Mouse (Mus musculus): ENCODE measurements around the gene Mettl27. TPM values are rescaled to one million over a fixed set of nuclear protein-coding genes. Genes with fewer than 3 reads are reported as not detected.

Mettl27 gene
- total RNA-seq (2023) = 13.4 TPM

GRCm38 (mm10) chr5:134932179-134932902 is at the start of gene Mettl27:
Mettl27 (plus strand) TSS chr5:134932368.

DNA sequence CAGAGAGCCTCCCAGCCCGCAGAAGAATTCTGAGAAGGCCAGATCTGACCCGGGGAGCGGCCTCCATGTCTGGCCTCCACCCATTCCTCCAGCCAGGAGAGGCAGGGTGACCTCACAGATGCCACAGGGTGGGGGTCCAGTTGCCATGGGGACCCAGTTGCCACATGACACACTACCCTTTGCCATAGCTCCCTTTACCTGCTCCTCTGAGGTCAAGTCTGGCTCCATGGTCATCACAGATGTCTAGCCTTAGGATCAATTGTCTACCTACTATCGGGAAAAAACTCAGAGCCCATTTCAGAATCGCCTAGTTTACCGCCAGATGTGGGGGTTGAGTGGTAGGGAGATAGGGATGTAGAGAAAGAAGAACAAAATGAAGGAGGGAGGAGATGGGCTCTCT is 25.5 kb upstream of the Mettl27 start, which contains the start of gene Tmem270:
TSS of gene Tmem270 (minus strand) at position 101 of the 400 bp plus-strand sequence.

DNA sequence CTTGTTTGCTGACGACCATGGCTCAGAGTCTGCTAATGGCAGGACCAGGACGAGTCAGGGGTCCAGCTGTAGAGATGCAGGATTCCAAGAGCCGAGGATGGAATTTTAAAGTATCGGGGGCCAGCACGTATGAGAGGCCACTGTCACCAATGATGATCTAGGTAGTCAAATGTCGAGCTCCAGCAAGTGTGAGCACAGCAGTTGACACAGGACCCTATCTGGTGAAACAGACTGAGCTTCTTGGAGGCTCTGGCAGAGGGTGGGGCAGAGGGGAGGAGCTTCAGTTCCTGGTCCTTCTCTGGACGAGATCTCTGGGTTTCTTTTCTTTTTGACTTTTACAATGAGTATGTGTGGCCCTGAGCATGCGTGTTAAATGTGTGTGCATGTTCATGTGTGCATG is 16.9 kb upstream of the Mettl27 start, which contains the start of gene Cldn13:
TSS of gene Cldn13 (minus strand) at position 216 of the 400 bp plus-strand sequence.

DNA sequence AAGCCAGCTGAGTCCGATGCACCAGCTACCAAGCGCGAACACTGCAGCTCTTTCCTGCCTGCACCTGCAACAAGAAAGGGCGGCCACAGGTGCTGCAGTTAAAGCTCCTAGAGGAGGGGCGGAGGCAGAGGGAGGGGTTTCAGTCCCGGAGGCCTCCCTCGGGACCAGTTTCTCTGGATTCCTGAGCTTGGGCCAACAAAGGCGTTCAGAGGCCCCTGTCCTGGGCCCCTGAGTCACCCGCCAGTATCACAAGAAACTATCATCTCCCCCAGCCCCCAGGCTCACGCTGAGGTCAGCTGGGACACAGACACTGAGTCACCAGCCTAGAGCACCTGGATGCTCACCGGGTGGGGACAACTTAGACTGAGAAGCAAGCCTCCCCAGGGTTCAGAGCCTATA is 14.7 kb downstream of the Mettl27 start, which contains the start of gene Cldn4:
TSS of gene Cldn4 (minus strand) at position 78 of the 399 bp plus-strand sequence.

GRCm38 (mm10) chr5:134985633-134986297 is 53.6 kb downstream of the Mettl27 start, which contains the start of gene Cldn3:
Cldn3 (plus strand) TSS chr5:134986214.

Other genes starting within 250 kb of the Mettl27 start
- gene Limk1, start 243.8 kb upstream of the Mettl27 start, total RNA-seq (2023) = 15.0 TPM
- not detected for gene Eln, start 185.0 kb upstream of the Mettl27 start, total RNA-seq (2023)
- not detected for gene Tmem270, start 25.6 kb upstream of the Mettl27 start, total RNA-seq (2023)
- not detected for gene Cldn13, start 16.8 kb upstream of the Mettl27 start, total RNA-seq (2023)
- gene Cldn4, start 14.6 kb downstream of the Mettl27 start, total RNA-seq (2023) = not detected
- gene Cldn3, start 53.8 kb downstream of the Mettl27 start, total RNA-seq (2023) = not detected
- gene Abhd11, start 76.8 kb downstream of the Mettl27 start, total RNA-seq (2023) = 51.4 TPM
- 45.3 TPM for gene Stx1a, start 91.1 kb downstream of the Mettl27 start, total RNA-seq (2023)
- 17.9 TPM for gene Dnajc30, start 131.8 kb downstream of the Mettl27 start, total RNA-seq (2023)
- gene Bud23, start 132.6 kb downstream of the Mettl27 start, total RNA-seq (2023) = 87.1 TPM
- gene Vps37d, start 145.9 kb downstream of the Mettl27 start, total RNA-seq (2023) = not detected
- gene Mlxipl, start 157.5 kb downstream of the Mettl27 start, total RNA-seq (2023) = not detected
- 10.0 TPM for gene Tbl2, start 217.3 kb downstream of the Mettl27 start, total RNA-seq (2023)
- 79.5 TPM for gene Bcl7b, start 235.9 kb downstream of the Mettl27 start, total RNA-seq (2023)

Measured in CD4-positive naive resting alpha-beta T cell, adult 76 days (primary cell).